11 mouse cellular contexts compared by ENCODE assay signal in the genomic region with DNA sequence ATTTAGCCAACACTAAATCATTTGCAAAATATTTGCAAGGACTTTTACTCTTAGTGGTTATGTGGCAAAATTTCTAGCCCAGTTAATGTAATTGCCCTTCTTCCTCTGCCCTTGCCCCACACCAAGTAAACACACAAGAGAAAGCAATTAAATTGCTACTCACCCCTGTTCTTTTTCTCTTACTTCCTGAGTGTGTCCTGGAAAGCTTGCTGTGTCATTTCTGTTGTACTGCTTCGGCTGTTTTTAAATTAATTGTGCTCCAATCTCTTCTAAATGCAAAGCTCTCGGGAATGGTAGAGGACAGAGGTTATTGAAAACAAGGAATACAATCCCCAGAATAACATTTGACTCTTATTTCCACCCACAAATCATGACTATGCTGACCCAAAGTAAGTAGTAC.
A peak's percentile ranks its signal among the peaks of the same experiment; 100 is the strongest.
DNase-seq lines count a peak whose midpoint lies in the region; ATAC-seq lines count a peak whose summit lies in the region.
"Had no signal": no experiment of that assay in that cellular context is flagged by ENCODE, and none has a peak within 500 bp of the region (broad histone marks: within the 10 kb centered on the region; RNA-seq: fewer than 3 reads in every experiment).

No protein-coding gene starts in this region.

- peak overlapping the region; percentile 28; the same call in 1 of the 2 replicates for H3K27ac ChIP-seq in kidney, embryonic 16.5 days (ENCODE audit: low read length)
- peak overlapping the region; percentile 78 for H3K27ac ChIP-seq in limb, embryonic 10.5 days
- H3K27ac ChIP-seq: liver, embryonic 14.5 days had no signal

- H3K4me1 ChIP-seq in kidney, embryonic 16.5 days (ENCODE audit: insufficient read depth, low read length): peaks cover 3% of the 10 kb centered on the region; the same call in 1 of the 2 replicates
- peaks cover 36% of the 10 kb centered on the region for H3K4me1 ChIP-seq in limb, embryonic 10.5 days

- no peaks in the 10 kb centered on the region for H3K27me3 ChIP-seq in kidney, embryonic 16.5 days (ENCODE audit: insufficient read depth, low read length)
- no peaks in the 10 kb centered on the region for H3K27me3 ChIP-seq in limb, embryonic 10.5 days (ENCODE audit: low read depth, poor library complexity, severe bottlenecking)

- no peak for DNase-seq in kidney, adult 8-10 months
- DNase-seq in adipocyte (ENCODE audit: low spot score): peak; percentile 89
- DNase-seq in embryo, embryonic 11 days: peak; percentile 28
- no peak for DNase-seq in limb, embryonic 10.5 days (ENCODE audit: low spot score)
- no peak for DNase-seq in layer of hippocampus, postnatal 36 days
- no peak for DNase-seq in liver
- no peak for DNase-seq in left cerebral cortex, adult 8-10 months (ENCODE audit: low spot score in 2 of 2)
- DNase-seq: cerebellum, adult 8-10 months had no signal

- H3K4me3 ChIP-seq in kidney, embryonic 16.5 days (ENCODE audit: low read length): no peak overlapping the region
- H3K4me3 ChIP-seq in limb, embryonic 10.5 days: no peak overlapping the region

- peak; percentile 12; the same call in 1 of the 2 replicates for ATAC-seq in kidney, embryonic 16.5 days (ENCODE audit: low FRiP score, low TSS enrichment)
- ATAC-seq: midbrain, embryonic 16.5 days had no signal

- no peaks in the 10 kb centered on the region for H3K36me3 ChIP-seq in kidney, embryonic 16.5 days (ENCODE audit: insufficient read depth, low read length)
- H3K36me3 ChIP-seq in limb, embryonic 10.5 days: no peaks in the 10 kb centered on the region

- H3K9me3 ChIP-seq in kidney, embryonic 16.5 days (ENCODE audit: low read length): no peaks in the 10 kb centered on the region
- no peaks in the 10 kb centered on the region for H3K9me3 ChIP-seq in limb, embryonic 10.5 days (replicated peaks)

- no peak overlapping the region for H3K9ac ChIP-seq in kidney, embryonic 16.5 days (replicated peaks; ENCODE audit: low read length)
- H3K9ac ChIP-seq: liver, embryonic 14.5 days had no signal

- H3K4me2 ChIP-seq in kidney, embryonic 16.5 days (replicated peaks; ENCODE audit: low read depth, low read length): no peak overlapping the region

- 10% methylated on average over 2 of the region's 2 CpGs for WGBS in kidney, embryonic 16.5 days
- WGBS in limb, embryonic 10.5 days: 8% methylated on average over 2 of the region's 2 CpGs

Comparison
In these comparisons a context has a peak if more than half of its experiments do, and no peak if none do; other contexts are left out.
1. DNase-seq: peak in adipocyte (single experiment) and embryo, embryonic 11 days (single experiment); none in kidney, adult 8-10 months (0 of 2), limb, embryonic 10.5 days (single experiment), layer of hippocampus, postnatal 36 days (0 of 2), liver (single experiment) and left cerebral cortex, adult 8-10 months (0 of 2).